Mouse (Mus musculus) T-helper 1 cell (primary cell): Measurements from ENCODE around the gene Eml4.

Source experiments
- in situ Hi-C: fragments of 300-600 bp; cut with MboI, MseI; formaldehyde crosslinking; loops from one replicate; pipeline ENCODE4 v1.15.1; 2025; ENCODE audit warnings: high pct_unique_total_duplicates

Eml4 gene

DNA sequence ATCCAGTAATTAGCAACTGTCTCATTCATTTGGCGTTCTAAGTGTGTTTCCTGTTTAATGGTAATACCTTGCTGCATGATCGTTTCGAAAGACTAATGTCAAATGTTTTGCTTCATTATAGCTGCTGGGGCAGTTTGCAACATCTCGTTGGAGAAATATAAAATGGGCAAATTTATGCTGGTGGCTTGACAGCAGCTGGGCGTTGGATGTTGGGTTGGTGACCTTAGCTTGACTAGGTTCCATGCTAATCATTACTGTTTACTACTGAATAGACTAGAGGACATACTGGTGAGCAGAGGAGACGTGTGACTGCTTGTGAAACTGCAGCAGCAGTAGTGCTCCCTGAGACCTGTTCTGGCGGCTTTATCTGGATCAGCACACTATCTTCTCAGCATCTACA lies 6.5 kb upstream of the Eml4 start:
- in situ Hi-C loops = no loop called here

DNA sequence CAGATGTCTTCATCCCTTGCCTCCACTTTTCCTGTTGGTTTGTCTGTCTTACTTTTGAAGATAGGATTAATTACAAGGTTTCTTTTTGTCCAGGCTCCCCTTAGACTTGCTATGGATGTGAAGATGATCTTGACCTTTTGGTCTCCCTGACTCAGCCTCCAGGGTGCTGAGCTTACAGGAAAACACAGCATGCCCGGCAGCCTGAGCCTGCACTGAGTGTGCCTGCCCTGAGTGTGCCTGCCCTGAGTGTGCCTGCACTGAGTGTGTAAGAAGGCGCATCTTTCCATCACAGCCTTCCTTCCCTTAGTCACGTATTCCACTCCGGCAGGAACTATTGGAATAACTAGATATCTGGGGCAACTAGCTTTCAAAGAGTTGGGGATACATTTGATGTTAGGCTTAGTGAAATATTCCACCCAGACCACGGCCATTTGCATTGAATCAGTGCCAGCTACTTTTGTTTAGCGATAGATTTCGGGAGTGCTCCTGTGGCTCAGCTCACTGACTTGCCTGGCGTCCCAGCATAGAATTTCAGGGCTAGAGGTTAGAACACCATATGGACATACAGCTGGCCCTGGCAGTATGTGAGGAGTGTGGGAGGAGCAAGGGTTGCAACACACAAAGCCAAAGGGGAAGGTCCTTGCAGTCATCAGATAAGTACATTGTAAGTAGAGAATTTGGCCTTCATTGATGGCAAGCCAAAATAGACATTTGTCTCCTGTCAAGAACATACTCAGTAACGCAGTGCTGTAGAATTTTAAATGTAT lies 2.5 kb upstream of the Eml4 start:
- in situ Hi-C loops = no loop called here

DNA sequence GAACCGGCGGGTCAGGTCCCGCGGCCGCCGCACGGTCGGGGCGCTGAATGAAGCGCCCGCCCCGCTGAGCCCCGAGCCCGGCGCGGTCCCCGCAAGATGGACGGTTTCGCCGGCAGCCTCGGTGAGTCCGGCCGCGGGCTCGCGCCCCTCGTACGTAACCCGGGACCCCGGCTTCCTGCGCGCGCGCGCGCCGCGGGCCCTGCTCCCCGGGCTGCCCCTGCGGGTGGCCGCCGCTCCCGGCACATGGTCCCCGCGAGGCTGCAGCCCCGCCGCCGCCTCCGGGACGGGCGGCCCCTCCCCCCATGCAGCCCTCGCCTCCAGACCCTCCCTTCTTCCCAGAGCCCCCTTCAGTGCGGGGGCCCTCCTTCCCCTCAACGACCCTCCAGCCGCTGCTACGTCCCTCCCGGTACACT lies 394 bp downstream of the Eml4 start:
- in situ Hi-C loops = no loop called here

DNA sequence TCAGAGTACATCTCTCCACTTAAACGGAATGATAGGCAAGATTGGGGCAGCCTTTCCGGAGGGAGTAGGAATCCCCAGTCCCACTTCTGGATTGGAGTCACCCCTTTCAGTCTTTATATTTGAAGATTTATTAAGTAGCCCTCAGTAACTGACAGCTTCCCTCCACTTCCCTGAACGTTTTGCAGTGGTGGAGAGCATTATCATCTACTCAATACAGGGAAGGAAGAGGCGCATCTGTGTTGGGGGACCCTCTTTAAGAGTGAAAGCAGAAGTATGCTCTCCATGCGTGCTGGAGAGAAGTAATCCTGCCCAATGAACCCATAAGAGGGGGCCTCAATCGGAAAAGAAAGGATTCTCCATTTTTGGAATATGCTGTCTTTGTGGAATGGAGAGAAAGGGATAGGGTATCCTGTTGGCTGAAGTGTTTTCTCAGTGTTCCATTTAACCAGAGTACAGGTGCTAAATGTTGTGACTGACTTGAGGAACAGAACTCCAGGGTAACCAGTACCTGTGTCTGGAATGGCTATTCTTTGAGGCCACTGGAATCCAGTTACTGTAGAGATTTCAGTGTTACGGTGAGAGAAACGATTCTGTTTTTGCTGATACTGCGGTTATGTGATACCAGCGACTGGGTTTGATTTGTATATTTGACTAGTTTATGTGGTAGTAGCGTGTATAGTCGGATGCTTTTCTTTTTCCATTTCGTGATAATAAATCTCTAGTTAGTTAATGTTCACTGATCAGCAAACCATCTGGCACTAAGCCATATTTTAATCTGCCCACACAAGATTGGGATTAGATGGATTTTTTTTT lies 1.1 kb downstream of the Eml4 start:
- in situ Hi-C loops = no loop called here

DNA sequence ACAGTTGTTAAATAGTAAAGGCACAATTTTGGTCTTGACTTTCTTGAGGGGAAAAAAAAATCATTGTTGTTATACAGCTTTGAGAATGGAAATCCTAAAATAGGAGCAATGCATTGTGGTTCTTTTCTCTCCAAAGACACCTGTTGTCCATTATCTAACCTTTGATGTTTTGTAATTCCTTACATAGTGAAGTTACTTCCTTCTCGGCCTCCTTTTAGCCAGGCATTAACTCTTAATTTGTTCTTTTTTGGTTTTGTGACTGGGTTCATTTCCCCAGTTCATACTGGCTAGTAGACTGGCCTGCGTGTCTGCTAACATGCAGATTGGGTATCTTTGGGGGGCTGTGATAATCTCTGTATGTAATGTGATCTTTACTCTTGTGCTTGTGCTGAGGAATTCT lies 1.7 kb downstream of the Eml4 start:
- in situ Hi-C loops = no loop called here

DNA sequence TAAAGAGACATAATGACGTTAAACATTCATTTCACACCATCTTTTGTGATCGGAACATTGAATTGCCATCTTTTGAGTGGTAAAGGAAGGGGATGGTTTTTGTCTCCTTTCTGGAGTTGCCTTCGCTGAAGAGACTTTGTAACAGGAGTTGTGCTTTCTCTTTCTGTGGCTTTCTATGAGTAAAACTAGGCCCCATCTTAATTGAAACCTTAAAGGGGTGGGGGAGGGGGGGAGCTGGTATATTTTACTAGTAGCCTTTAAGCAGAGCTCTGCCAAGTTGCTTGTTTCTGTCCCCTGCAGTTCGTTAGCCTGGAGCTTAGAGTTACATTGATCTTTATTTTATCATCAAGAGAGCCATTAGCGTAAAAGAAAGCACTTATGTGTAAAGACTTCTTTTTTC lies 2.3 kb downstream of the Eml4 start:
- in situ Hi-C loops = no loop called here

DNA sequence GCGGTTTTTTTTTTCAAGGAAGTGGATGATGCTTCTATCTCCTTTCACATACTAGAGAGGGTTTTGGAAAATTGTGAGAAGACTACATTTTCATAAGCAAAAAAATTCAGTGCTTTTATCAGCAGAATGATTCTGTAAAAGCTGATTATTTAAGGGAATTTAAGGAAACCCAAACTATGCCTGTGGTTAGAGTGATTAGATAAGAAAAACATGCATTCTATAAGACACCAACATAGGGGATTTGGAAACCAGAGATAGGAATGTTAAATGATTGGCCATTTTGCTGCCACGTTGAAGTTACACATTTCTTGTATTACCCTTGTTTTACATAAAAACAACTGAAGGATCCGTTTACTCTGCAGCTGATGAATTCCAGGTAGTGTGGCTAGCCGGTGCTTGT lies 2.7 kb downstream of the Eml4 start:
- in situ Hi-C loops = no loop called here

DNA sequence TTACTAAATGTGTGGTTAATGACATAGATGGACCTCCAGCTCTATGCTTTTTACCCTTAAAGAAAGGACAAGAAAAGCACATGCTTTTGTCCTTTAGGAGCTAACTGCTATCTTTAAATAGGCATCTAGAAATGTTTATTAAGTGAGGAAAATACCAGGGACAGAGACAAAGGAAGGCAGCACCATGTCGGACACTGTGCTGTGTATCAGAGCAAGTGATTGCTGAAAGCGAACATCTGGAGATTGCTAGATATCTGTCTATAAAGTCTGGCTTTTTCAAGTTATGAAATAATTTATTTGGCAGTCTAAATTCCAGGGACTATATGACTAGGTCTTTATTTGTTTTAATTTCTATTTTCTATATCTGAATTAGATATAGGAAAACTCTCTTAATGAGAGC lies 4.8 kb downstream of the Eml4 start:
- in situ Hi-C loops = no loop called here

DNA sequence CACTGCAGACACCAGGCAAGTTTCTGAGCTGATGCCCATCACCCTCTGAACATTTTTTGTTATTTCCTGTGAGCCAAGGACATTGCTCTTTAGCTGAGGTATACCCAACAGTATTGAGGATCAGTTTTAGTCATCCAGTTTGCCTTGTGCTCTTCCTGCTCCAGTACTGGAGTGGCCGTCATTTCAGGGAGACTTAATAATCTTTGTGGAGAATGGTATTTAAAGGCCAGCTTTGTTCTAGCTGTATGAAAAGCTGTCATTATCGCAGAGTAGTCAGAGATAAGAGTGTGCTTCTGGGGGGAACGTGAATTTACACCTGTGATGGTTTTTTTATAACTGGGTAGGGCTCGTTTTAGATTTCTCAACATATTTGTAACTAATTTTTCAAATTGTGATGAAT lies 9.2 kb downstream of the Eml4 start:
- in situ Hi-C loops = no loop called here

DNA sequence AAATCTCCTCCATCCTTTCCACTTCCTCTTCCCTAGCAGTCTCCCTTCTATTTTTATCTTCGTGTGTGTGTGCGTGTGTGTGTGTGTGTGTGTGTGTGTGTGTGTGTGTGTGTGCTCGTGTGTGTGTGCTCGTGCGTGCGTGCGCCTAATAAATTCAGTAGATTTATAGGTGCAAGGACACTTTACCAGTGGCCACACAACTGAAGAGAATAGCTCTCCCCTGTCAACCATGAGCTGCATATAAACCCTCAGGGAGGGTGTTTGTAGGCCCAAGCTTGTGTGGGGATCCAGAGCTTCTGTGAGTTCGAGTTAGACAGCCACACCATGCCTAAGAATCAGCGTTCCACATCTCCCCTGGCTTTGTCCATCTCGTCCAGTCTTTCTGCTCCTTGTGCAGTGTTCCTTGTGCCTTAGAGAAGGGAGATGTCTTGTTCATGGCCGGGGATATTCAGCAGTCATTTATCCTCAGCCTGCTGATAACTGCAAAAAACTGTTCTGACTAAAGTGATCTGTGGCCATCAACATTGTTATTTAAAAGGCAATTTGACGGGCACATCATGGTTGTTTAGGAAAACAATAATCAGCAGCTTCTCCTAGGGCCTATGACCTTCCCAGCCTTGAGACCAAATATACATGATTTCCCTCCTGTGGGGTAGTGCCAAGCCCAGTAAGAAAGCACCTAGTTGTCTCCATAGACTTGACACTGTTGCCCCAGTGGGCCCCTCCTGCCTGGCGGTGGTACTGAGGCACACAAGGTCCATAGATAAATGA lies 10.2 kb downstream of the Eml4 start:
- in situ Hi-C loops = no loop called here

DNA sequence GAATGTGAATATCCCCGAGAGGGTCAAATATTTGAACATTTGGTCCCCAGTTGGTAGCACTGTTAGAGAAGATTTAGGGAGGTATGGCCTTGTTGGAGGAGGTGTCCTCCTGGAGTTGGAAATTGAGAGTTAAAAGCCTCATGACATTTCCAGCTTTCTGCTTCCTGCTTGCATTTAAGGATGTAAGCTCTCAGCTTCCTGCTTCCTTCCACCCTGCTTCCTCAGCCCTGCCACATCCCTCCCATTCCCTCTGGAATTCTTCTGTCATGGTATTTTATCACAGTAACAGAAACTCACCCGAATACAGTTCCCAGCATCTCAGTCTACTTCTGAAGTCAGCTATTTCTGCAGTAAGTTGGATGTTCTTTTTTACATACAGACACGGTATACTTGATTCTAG lies 12.3 kb downstream of the Eml4 start:
- in situ Hi-C loops = no loop called here

DNA sequence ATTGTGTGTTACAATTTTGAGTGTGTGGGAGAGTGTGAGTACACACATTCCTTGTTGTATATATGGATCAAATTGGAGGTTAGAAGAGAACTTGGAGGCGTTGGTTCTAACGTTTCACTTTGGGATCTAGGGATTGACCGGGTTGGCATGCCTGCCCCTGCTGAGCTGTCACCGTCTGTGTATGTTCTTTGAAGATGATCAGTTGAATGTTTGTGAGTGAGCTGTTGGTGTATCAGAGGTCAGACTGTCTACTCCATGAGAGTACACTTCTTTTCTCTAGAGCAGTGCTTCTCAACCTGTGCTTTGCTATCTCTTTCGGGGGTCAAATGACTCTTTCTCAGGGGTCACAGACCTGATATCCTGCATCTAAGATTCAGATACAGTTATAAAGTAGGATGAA lies 13.6 kb downstream of the Eml4 start:
- in situ Hi-C loops = no loop called here

DNA sequence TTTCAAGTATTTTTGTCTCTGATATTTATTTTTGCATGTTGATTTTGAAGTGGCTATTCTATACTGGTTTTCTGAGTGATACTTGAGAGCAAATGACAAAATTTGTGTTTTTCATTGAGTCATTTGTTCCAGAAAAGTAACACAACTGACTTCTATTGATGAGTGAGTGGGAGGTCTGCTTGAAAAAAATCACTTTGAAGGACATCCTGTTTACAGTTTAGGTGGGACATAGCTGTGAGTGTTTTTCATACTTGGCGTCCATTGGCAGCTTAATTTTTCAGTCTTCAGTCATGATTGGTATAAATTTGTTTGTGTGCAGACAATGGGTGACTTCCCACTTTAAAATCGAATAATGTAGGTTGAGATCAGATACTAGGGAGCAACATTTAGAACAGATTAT lies 14.4 kb downstream of the Eml4 start:
- in situ Hi-C loops = no loop called here

DNA sequence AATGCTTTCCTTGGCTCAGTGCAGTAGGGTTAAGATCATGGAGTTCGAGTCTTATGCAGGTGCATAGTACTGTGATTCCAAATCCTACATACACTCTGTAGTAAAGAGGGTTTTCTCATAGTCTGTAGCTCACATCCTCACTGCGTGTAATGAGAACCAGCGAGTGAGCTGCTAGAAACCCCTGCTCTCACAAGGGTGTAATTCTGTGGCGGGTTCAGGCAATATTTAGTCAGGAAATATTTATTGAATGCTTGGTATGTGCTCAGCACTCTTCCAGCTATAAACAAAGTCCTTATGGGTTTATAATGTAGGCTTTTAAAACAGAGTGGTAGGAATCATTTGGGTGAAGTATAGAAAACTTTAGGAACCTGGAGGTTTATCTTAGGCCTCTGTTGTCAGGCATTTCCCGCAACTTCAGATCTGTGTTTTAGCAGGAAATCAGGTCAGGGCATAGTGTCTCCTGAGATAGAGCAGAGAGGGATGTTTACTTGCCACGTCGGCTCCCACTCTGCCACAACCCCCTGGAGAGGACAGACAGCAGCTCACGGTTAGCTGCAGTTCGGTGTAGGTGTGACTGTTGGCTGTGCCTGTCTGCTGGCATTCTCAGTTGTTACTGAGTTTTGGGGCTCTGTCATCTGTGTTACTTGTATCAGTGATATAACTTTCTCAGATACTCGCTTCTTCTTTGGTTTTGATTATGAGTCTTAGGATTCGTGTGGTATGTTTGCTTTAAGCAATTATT lies 15.1 kb downstream of the Eml4 start:
- in situ Hi-C loops = no loop called here

DNA sequence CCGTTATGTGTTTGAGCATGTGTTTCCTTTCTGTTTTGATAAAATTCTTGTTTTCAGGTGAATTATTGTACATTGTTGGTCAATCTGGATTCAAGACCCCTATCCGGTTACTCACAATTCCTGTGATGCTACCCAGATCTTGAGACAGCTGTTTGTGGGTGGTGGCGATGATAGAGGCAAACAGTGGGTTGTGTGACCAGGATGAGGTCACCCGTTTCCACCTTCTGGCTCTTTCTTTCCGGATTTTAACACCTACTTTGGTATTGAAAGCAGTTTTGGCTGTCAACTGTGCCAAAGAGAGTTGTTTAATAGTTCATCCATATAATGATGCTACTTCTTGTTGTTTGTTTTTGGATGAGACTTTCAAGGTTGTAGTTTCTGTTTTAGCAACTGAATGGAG lies 16.7 kb downstream of the Eml4 start:
- in situ Hi-C loops = no loop called here

DNA sequence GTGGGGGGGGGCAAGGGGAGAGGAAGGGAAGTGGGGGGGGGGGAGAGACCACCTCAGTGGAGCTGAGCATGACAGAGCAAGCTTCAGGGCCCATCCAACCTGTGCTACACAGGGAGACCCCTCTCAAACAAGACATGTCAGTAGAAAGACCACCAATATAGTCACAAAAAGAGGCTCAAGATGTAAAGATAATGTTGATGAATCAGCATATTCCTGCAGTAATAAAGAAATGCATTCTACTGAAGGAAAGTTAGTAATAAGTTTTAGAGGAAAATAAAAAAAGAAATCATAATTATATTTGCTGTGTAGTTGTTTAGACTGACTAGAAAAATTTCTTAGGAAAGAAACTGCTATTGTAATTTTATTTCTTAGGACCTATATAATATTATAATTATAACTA lies 23.4 kb downstream of the Eml4 start:
- in situ Hi-C loops = no loop called here

DNA sequence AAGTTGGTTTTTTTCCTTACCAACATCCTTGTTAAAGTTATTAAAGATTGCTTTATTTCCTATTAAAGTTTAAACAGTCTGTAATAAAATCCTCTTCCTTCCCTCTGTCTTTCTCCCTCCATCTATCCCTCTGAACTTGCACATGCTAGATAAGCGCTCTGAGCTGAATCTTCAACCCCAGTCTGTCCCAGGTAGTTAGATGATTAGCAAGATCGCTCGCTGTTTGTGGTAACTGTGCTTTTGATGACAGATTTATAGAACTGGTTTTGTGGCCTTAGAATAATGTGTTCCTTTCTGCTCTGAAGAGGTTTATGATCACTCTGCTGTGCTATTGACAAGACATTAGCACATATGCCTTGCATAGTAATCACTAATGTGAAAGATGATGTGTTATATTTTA lies 25.1 kb downstream of the Eml4 start:
- in situ Hi-C loops = no loop called here

DNA sequence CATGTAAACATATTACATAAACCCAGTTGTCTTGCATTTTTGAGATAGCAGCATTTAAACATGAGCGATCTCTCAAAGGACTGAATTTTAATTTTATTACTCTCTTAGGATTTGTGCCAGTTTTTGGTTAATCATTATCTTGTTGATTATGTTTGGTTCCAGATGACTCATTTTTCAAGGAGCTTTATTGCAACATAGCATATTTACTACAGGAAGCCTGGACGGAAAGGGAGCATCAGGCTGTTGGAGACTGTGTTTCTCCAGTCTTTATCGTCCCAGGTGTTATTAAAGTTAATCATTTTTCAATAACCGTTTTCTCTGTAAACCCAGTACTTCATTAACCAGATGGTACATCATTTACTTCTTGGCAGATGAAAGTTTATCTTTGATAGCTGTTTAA lies 26.1 kb downstream of the Eml4 start:
- in situ Hi-C loops = no loop called here

DNA sequence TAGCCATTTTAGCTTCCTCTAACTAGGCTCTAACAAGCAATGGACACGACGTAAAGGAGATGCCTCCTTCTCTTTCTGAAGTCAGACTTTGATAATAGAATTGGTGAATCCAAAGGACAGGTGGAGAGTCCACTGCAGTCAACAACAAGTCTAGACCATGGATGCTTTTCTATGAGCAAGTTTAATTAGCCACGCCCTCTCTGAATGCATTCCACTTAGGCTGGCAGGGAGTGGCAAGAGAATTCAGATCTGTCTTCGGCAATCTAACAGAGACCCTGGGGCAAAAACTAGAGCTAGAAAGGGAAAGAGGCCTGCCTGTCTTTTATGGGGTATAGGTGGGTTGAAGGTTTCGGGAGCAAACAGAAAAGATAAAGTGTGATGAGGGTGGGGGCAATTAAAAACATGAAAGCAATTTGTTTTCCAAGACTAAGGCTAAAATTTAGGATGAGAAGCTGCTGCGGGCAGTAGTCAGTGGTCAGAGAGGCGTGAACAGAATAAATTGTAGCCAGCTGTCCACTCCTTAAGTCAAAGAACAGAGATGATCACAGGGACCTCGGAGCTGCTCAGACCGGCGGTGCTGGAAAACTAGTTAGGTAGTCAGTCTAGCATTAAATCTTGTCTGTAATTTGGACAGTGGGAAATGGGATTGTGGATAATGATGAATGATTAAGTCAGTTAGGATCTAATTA lies 27.2 kb downstream of the Eml4 start:
- in situ Hi-C loops = no loop called here

DNA sequence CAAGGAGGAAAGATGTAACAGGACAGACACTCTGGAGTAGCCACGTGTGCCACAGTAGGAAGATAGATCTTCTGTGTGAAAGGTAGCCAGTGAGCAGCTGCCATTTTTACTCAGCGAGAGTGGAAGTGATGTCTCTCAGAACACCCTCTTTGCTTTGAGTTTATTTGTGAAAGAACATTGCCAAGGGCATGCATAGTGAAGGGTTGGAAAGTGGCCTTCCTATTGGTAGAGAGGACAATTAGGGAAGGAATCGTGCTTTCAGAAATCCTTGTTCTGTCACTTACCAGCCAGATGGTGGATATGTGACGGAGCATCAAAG lies 27.7 kb downstream of the Eml4 start:
- in situ Hi-C loops = no loop called here

DNA sequence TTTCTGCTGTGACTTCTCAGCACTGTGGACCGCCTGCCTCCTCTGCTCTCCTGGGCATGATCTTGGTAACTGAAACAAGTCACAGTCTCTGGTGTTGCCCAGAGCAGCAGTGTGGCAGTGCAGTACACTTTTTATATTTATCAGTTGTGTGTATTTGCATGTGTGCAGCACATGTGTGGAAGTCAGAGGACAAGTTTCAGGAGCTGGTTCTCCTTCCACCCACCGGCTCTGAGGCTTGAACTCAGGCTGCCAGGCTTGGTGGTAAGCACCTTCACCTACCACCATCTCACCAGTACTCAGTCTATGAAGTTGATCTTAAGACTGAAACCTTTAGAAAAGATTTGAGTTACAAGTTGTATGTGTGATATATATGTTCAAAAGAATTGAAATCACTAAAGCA lies 28.6 kb downstream of the Eml4 start:
- in situ Hi-C loops = no loop called here
